Mouse (Mus musculus) cerebellum, postnatal 14 days (tissue): ENCODE results near the gene Shisa7.
"Not testable (repeated sequence)": the region's sequence is repeated elsewhere in the genome, so short reads cannot be mapped to it uniquely, and the experiment has no call there.

Experiments
- DNase-seq, 2 experiments: peaks; one replicate each; pipeline ENCODE4 v3.0.0; 2021; ENCODE audit warnings: mixed read lengths in 2 of 2

Gene Shisa7

DNA sequence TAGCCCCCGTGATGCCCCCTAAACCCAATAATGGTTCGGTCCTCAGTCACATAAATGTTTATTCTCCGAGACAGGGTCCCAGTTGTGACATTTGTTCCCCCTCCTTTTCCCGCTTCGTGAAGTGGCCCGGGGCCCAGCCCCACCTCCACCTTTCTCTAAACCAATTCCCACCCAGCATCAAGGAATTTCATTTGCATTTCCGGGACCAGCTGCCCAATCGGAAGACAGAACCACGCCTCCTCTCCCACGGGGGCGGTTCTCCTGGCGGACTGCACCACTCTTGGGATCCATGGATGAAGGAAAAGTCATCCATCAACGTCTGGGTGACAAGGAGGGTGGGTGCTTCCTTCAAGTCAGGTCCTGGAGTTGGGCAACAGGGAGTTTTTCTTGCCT, 417 bp upstream of the Shisa7 start:
- DNase-seq, result peak; percentile 88 to 91

DNA sequence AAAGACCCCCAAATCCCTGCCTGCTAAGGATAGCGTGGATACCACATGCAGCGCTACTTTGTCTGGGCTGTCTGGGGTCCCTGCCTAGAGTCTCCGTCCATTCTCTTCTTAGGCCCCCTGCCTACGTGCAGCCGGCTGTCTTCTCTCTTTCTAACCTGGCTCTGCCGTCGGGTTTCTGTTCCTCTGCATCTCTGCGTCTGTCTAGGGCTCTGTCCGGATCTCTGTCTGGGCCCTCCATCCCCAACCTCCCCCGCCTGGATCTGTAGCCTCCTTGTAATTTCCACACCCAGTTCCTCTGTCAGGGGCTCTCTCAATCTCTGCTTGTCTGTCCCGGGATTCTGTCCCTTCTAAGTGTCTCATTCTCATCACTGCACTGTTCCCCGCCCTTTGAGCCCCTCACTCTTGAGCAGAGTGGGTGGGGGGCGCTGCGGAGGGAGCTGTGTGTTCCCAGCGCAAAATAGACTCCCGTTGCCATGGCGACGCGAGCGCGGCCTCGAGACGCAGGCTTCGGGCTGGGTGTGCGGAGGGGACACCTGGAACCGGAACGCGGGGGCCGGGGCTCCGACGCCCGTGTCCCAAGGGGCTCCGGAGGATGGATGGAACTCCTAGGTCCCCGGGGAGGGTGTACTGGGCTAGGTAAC, 772 bp downstream of the Shisa7 start:
- DNase-seq, result peak; percentile 74 to 76

DNA sequence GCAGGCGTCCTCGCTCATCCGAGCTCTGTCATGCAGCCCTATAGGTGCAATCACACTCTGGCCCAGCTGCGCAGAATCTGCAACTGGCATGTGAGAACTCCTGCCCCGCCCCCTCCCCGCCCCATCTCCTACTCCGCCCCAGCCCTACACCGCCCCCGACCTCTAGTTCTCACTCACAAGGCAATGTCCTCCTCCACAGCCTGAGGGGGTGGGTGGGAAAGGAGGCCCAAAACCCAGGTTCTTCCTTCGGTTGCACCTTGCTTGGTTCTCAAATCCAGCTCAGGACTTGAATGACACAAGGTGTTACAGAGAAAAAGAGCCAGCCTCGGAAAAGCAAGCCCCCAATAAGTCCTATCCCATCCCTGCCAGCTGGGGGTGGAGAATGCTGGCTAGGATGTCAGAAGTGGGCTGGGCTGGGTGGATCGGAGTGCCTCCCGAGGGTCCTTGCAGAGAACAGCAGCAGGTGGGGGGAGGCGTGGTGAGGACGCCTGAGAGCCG, 1.8 kb downstream of the Shisa7 start:
- no peak for DNase-seq

DNA sequence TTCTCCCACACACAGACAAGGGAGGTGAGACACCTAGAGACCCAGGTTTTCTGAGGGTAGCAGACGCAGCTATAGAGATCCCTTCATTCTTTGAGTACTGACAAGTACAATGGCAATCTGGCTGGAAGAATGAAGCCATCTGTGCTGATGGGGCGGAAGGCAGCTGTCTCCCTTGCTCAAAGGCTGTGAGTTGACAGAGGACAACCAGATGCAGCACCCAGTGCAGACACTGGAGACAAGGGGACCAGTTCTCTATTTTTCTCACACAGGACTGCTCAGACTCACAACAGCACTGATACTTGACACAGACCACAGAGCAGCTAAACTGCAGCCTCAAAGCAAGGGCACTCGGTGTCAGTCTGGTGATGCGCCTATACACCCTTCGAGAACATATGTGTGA, 2.4 kb downstream of the Shisa7 start:
- no peak for DNase-seq

DNA sequence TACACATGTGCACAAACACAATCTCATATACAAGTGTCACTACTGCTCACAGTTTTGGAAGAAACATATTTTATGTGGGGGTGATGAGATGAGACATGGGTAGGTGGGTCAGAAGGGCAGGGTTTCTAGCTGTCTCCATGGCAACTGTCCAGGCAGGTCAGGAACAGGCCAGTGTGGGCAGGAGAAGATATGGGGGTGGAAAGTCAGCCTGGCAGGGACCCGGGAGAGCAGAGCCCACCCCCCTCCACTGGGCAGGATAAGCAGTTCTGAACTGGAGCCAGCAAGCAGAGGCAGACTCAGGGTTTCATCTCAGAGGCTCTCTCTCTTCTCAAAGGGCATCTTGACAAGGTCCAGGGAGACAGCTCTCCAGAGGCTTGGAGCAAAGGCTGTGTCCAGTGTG, 6.9 kb downstream of the Shisa7 start:
- DNase-seq, result peak in 1 of 2 experiments; percentile 26

DNA sequence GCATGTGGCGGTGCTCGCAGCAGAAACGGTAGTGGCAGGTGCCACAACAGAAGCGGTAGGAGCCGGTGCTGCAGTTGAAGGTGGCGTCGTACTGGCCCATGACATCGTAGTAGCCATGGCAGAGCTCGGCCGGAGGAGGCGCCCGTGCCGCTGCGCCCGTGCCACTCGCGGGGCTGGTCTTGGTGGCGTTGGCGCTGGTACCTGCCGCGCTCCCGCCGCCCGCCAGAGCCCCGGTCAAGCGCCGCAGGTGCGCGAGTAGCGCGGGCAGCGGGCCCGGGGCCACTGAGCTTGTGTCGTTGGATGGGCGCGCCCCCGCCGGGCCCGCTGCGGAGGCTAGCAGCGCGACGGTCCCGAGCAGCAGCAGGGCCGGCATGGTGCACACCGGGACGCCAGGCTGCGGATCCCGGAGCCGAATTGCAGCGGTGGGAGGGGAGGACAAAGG, 8.1 kb downstream of the Shisa7 start:
- peak; percentile 87 to 89 for DNase-seq

DNA sequence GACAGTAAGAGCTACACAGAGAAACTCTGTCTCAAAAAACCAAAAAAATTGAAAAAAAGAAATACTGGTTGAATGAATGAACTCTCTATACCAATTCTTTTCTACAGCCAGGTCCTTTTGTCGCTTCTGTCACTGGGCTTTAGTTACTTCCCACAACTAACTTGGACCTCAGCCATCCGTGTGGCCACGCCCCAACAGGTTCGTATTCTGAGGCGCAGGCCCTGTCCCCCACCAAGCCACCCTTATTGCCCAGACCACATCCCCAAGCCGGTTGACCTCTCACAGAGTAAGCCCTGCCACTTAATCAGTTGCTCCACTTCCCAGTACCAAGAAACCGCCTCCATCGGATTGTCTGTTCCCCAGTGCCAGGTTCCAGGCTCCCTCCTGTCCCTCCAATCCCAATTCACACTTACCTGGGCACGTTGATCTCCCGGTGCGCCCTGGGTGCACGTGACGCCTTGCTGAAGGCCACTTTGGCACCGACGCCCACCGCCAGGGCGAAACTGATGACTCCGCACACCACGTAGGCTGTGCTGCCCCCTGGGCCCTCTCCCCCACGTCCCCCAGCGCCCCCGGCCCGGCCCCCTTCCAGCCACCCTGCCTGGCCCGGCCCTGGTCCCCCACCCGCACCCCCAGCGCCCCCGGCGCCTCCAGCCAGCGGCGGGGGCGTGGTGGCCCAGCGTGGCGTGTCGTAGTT, 8.7 kb downstream of the Shisa7 start:
- DNase-seq, result peak in 1 of 2 experiments; percentile 42

DNA sequence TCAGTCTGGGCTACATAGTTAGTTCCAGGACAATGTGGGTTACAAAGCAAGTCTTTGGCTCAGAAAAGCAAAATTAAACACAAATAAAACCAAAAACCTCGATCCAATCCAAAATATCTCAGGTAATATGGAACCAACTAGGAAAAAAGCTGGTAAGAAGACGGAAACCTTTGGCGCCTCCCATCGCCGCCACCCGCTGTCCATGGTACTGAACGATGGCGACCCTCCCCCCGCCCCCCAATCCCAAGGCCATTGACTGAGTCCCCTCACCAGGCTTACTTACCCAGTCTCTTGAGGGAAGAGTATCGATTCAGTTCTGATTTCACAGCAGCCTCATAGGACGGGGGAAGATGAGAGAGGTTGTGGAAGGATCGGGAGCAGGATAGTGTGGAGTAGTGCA, 14.0 kb downstream of the Shisa7 start:
- no peak for DNase-seq

DNA sequence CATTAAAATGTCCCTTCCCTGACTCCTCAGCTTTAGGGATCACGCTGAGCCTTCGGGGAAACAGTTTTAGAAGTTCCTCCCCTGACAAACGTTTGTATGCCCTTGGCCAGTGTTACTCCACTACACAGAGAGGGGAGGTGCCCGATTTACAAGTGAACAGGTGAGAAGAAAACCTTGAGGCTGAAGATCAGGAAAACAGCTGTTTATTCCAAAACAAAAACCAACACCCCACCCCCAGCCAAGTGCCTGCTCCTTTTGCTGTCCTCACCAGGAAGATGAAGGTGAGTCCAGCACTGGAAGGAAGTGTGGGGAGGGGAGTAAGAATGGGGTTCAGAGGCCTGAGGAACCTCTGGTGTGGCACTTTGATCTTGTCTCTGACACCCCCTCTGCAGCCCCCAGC, 19.1 kb downstream of the Shisa7 start:
- DNase-seq, result no peak

DNA sequence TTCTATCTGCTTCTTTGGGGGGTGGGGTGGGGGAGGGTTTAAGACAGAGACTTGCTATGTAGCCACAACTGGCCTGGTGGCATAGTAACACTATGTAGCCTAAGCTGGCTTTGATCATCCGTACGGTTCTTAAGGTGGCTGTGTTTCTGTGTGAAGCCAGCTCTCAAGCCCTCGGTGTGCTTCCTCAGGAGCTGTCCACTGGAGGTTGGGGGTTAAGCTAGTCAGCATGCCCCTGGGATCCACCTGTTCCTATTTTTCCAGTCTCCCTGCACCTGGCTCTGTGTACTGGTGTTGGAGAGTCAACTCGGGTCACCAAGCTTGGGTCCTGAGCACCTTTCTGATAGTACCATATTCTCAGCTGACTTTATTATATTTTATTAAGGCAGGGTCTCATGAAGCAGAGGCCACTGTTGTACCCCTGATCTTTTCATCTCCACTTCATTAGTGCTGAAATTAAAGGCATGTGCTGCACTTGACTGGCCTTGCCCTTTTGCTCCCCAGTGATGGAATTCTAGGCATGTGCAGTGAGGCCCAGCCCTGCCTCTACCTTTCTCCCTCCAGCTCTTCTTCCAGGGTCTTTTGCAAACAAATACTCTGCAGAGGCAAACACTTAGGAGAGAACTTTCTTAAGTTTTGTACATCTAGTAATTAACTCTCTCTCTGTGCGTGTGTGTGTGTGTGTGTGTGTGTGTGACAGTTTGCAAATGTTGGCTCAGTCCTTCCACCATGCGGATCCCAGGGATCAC, 22.2 kb downstream of the Shisa7 start:
- DNase-seq, result no peak

DNA sequence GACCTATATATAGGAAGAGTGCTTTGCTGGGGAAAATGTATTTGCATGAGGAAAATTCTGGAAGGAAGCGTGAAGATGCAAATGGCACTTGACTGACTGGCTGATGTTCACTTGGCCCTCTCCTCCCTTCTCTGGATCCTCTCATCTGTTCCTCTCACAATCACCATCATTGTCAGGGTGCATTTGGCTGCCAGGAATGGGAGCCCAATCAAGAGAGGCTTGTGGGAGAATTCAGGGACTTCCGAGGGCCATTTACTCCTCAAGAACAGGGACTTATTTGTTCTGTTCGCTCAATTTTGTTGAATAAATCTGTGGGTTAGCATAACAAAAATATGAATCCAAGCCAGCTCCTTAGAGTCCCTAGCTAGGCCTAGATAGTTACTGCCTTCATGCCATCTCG, 22.8 kb downstream of the Shisa7 start:
- no peak for DNase-seq

DNA sequence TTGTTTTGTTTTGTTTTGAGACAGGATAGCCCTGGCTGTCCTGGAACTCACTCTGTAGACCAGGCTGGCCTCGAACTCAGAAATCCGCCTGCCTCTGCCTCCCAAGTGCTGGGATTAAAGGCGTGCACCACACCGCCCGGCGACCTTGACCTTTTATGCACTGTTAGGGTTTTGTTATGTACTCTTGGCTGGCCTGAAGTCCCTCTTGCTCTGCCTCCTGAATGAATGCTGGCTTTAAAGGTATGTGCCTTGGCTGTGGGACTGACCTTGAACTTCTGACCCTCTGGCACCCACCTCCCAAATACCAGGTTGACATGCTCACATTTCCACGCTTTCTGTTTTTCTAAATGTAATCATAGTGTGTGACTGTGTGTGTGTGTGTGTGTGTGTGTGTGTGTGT, 23.6 kb downstream of the Shisa7 start:
- not testable (repeated sequence) for DNase-seq

DNA sequence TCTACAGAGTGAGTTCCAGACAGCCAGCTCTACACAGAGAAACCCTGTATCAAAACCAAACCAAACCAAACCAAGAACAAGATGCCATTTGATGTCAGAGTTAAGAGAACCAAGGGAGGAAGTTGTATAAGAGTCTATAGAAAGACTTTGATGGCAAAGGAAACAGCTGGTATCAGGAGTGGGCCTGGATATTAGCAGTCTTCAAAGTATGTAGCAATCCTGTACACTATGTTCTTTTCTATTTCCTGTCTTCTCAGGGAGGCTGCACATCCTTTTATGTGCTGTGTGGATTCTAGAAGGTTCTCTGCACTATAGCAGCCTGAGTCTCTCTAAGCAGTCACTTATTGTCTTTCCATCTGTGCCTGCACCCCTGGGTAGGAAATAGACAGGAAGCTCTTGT, 27.9 kb downstream of the Shisa7 start:
- no peak for DNase-seq

DNA sequence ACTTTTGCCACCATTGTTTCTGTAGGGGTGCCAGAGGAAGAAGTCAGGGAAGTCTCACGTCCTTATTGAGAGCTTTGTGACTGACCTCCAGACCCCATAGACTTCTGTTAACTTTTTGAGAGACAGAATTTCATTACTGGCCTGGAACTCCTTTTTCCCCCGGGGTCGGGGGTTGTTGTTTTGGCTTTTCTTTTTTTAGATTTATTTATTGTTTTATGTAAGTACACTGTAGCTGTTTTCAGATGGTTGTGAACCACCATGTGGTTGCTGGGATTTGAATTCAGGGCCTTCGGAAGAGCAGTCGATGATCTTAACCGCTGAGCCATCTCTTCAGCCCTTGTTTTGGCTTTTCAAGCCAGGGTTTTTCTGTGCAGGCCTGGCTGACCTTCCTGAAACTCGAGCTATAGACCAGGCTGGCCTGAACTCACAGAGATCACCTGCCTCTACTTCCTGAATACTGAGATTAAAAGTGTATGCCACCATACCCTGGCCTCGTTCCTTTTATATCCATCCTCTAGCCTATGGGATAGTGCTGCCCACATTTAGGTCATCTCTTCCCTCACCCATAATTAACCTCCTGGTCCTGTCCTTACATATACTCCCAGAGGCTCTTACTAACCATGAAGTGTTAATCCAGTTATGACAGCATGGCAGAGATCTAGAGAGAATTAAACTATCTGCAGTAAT, 31.2 kb downstream of the Shisa7 start:
- DNase-seq, result no peak

DNA sequence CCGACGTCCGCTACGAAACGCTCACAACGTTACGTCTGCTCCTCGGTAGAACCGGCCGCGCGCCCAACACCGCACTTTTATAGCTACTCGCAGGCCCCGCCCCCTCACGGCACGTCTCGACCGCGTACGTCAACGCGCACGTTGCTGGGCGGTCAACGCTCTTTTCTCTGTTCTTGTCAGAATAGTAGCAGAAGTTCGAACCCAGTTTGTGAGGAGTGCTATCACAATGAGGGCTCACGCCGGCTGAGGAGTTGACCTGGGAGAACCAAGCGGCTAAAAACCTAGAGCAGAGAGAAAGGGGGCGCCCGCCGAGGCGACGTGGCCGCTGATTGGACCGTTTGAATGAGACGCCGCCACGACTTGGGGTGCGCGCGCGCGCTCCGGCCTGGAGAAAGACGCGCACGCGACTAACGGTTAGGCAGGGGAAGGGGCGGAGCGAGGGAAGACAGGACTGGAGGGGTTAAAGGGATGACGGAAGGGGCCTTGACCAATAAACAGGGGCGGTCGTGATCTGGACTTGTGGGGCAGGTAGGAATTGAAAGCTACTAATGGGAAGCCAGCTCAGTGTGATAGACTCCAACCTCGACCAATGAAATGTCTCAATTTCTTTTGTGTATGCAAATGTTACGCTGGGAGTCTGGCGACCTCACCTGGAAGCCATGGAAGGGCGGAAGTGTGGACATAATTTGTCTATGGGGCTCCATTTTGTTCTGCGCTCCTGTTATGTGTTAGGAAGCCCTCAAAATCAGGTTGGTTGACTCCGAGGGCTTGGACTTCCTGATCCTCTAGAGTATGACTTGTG, 32.0 kb downstream of the Shisa7 start, which contains the start of gene Ube2s:
Ube2s (minus strand) TSS at position 288 of the 802 bp plus-strand sequence.
- DNase-seq, result peak; percentile 99

DNA sequence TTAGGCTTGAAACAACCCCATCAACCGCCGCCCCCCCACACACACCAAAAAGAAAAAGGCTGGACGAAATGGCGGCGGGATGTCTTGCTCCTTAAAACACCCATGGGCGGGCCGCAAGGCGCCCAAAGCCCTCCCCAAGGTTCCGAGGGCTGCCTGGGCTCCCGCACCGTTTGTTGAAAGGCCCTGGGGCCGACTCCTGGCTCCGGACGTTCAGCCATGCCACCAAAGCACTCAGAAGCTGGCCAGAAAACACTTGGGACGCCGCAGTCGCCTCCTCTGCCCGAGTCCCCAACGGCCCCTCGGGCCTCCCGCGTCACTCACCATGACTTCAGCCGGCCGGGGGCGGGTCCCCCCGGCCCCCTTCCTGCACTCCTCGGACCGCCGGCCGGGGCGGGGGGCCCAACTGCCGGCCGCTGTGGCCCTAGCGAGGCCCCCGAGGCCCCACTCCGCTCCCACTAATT, 32.6 kb downstream of the Shisa7 start:
- DNase-seq, result peak in 1 of 2 experiments; percentile 56

DNA sequence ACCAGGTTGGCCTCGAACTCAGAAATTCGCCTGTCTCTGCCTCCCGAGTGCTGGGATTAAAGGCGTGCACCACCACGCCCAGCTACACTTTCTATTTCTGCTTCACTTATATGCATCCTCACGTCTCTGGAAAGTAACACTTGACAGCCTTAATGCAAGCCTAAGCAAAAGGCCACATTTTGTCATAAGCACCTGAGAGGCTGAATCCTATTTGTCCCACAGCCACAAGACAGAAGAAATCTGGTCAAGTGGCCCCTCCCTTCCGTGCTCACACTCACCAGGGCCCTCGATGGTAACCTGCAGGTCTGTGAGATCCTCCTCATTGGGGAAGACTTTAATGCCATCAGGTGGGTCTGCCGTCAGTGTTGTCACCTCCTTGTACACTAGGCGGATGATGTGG, 33.4 kb downstream of the Shisa7 start:
- DNase-seq, result not testable (repeated sequence)

DNA sequence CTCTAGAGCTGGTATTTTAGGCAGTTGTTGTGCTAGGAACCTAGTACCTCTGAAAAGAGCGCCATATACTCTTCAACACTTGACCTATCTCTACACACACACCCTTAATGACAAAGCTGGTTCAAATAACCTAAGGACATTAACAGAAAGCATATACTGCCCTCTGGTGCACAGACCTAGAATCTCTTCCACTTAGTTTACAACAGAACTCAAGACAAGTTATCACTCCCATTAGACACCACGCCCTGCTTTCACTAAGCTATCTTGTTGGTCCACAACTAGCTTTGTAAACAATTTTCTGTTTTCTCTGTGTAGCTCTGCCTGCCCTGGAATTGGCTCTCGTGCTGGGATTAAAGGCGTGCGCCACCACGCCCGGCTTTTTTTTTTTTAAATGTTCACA, 37.8 kb downstream of the Shisa7 start:
- peak; percentile 64 to 67 for DNase-seq

DNA sequence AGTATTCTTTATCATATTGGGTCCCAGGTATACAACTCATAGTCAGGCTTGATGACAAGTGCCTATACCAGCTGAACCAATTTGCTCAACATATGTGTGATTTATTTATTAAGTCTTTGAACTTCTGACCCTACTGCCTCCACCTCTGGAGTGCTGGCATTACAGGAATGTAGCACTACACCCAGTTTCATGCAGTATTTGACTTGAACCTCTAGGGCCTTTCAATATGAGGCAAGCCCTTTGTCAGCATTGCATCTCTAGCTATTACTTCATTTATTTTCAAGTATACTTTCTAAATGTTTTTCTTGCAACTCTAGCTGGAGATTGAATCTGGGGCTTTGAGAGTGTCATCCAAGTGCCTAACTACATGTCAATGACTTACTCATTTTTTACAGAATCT, 42.2 kb downstream of the Shisa7 start:
- no peak for DNase-seq

DNA sequence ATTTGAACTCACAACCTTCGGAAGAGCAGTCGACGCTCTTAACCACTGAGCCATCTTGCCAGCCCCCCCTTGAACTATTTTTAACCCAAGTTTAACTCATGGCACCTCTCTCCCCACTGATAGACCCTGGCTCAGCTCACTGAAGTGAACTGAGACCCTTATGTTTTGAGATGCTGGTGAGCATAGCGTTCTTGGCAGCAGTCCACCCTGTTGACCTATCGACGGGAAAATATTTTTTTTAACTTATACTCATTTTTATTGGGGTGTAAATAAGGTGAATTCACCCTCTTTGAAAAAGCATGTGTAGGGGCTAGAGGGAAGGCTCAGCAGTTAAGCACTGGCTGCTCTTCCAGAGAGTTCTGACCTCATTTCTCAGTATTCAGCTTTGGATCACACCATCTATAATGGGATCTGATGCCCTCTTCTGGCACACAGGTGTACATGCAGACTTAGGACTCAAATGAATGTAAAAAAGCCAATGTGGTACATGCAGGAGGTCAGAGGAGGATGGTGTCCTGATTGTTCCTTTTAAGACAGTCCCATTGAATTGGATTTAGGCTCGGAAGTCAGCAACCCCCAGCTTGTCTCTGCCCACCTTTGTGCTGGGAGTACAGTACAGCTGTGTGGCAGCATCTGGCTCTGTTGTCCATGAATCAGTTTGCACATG, 48.6 kb downstream of the Shisa7 start:
- DNase-seq, result peak; percentile 53 to 59

DNA sequence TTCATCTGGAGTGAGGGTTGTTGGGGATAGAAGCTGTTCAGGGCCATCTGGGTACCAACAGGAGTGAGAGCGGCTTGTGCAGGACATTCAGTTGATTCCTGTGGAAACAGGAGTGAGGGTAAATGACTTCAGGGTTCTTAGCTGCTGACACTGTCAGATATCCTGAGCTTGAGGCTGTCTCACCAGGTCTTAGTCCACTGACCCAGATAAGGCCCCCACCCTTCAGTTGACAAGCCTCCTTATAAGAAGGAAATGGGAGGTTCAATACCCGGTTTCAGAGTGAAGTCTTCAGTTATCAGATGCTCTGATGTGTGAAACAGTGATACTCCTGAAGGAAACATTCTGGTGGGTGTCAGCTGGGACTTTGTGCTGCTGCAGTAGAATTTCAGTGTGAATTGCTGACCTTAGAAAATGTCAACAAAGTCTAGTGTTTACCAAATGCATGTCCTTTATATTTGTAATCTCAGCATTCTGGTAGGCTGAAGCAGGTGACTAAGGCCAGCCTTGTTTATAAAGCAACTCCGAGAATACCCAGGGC, 49.8 kb downstream of the Shisa7 start:
- no peak for DNase-seq
